Mouse (Mus musculus) gastrocnemius, postnatal 10 days (tissue): ENCODE measurements at regions not wholly inside any gene's neighbourhood (a gene's known extent, or its start where the extent isn't known, plus 50 kb on each side); places are given as distances from the start of the nearest gene placed in this dataset.

Source experiments
- DNase-seq: peaks from one replicate; pipeline ENCODE4 v3.0.0; 2021; ENCODE audit warnings: mixed read lengths

DNA sequence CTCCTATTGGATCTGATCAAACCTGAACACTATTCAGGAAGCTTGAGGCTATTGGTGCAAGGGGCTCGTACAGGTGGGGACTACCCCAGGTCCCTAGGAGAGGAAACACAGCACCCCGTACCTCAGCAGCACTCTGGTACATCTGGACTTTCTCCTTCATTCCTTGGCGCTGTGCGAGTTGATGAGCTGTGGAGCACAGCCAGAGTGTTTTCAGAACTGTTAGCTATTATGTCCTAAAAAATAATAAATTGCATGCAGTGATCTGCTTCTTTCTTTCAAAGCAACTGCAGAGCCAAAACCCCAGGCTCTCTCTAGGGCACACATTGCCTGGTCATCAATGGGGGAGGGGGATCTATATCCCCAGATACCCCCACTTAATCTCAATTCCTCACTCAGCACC, 122.6 kb downstream of the Gm12728 start:
- DNase-seq = peak; percentile 29

DNA sequence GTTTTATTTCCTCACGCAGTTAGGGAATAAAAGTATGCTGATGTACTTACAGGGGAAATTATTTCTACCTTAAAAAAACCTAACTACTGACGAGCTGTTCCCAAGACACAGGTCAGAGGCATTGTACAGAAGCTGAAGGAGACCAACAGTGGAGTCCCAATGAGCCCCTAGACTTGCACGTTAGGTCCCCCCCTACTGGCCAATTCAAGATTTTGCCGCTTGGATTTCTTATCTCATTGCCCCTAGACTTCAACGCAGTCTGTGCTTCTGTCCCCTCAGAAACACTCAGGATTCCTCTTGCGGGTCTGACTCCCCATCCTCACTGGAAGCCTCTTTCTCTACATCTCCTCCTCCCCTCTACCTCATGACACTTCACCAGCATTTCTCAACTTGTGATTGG, 125.3 kb downstream of the Gm12728 start:
- no peak for DNase-seq

DNA sequence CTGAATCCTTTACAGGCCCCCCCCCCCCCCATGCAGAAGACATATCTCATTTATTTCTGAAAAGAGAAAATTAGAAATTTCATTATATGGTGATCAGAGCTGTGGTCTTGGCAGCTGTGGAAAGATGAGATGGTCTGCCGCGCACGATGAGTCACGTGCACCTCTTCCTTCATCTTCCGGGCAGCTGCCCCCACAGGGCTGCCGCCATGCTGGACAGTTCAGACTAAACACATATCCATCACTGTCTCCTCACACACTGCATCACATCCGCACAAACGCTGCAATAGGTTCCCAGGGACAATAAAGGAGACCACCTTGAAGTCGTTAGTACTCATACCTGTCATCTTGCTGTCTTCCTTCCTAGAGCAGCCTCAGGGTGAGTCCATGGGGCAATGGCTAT, 126.6 kb downstream of the Gm12728 start:
- no peak for DNase-seq

DNA sequence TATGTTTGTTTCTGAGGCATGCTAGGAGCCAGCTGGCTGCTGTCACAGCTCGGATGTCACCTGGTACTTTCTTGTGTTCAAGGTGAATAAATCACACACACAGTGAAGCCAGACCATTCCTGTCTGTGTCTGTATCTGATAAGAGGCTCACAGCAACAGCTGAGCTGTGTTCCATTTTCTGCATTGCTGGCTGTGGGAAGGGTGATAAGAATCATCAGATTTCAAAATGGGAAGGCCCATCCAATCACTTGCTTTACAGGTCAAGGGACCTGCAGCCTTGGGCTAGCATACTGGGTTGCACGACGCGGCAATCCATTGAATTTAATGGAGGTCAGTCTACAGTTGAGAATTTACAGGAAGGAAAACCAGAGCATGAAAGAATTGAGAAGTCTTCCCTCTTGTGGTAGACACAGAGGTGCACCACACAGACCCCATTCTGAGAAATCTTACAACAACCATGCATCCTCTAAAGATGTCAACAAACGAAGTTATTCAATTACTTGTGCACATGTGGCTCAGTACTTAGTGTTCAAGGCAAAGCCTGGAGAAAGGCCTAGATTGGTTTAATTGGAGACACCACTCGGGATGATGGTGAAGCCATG, 135.2 kb downstream of the Gm12728 start:
- no peak for DNase-seq

DNA sequence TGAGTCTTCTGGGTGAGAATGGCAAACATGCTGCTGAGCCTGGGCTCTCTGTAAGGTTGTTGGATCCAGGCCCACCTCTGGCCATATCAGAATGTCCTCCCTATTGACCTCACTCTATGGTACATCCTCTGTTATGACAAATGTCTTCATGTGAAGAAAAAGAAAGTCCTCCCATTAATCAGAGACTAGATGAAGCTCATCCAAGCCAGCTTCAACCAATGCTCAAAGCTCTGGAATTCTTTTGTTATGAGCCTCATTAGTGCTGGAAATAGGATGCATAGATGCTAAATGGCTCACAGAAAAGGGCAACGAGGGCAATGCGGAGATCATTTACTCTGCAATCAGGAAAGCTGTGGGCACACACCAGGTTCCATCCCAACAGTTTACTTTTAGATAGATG, 135.8 kb downstream of the Gm12728 start:
- no peak for DNase-seq

DNA sequence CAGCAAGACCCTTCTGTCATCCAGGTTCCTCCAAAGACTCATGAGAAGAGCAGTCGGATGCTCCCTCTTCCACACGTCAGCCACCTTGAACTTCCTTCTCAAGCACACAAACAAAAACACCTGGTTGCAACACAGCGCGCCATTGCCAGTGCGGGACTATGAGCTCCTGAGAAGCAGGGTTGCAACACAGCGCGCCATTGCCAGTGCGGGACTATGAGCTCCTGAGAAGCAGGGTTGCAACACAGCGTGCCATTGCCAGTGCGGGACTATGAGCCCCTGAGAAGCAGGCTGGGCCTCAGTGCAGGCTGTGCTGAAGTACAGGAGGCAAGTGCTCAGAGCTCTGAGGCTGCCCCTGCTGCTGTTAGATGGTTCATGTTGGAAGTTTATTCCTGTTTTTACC, 140.0 kb downstream of the Gm12728 start:
- DNase-seq = no peak

DNA sequence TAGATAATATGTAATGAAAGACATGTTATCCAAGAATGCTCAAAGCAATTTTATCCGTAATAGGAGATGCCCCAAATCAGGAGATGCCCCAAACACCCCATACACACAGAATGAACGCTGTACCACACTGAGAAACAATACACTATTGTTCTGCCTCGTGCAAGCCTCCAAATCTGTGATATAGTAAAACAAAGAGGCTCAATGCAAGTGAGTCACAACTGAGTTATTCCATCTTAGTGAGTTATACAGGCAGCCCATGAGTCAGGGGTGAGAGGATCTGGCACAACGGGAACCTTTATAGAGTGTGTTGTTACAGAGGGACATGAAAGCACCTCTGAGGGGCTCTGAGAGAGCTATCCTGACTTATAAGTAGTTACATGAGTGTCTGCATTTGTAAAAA, 145.3 kb downstream of the Gm12728 start:
- no peak for DNase-seq

DNA sequence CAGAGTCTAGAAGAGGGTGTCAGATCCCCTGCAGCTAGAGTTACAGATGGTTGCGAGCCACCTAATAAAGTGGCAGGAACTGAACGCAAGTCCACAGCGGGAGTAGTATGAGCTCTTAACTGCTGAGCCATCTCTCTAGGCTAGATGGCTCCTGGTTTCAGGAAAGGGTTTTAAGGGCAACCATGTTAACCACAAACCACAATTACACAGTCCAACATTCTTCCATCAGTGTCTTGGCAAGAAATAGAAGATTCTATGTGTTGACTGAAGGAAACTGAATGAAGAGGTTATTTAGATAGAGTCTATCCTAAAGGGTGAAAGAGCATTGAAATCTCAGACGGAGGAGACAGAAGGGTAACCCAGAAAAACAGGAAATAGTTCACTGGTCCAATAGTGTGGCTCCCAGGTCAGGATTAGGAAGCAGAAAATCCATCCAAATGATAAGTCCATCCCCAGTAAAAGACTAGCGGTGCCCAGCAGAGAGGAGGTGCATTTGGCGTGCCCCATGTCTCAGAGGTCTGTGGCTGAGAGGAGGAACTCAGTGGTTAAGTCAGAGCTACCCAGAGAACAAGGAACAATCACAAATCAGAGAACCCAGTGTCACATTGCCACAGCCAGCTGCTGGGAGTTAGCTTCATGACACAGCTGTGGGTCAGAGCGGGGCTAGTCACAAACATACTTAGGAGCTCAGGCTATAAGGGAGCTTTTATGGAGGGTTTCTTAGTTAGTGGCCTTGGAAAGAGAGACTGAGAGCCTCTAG, 147.3 kb downstream of the Gm12728 start:
- no peak for DNase-seq

DNA sequence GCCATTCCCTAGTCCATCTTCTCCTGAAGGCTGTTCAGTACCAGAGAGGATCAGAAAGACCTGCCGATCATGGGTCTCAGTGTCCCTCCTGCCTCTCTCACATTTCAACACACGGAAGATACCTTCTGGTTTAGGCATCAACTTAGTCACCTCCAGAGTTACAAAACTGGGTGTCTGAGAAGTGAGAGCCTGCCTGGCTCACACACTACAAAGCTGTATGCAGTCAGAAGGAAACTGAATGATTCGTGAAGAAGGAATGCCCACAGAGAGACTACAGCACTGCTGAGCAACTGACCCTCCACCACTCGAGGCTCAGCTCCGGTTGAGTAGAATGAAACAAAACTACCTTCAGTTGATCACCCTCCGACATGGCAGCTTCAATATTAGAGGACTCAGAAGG, 147.9 kb downstream of the Gm12728 start:
- DNase-seq = no peak

DNA sequence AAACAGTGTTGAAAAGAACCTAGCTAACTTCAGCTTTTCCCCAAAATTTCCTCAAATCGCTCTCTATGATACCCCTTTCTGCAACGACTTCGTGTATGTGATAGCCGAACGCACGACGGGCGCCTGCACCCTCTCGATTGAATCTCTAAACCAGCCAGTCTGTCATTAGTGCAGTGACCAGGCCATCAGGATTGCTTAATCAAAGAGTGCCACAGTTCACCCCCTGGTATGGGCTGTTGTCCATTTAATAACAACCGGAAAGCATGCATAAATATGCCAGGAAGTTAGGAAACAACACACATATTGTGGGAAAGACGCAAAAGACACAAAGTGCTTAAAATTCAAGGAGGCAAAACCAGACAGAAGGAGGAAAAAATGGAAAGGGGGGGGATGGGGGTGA, 149.2 kb downstream of the Gm12728 start:
- DNase-seq = no peak

DNA sequence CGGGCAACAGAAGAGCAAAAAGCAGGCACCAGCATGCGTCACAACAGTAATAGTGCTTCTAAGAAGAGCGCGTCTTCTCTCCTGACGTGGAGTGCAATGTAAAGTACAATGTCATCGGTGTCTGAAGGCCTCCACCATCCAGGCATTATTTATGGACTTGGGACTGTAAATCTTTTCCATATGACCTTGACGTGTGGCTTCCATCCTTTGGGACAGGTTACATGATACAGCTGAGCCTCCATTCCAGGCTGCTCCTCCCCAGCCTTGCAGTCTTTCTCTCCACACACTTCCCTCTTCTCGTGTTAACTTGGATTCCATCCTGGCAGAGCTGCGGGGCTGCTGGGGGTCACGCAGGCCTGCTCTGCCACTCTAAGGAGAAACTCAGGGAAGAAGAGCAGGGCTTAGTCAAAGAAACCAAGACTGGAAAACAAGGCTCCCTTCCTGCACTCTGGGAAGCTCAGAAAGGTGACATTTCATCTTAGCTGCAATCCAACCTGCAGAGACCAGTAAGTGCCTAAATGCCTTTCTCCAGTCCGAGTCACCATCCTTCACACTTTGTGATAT, 150.0 kb downstream of the Gm12728 start:
- no peak for DNase-seq

DNA sequence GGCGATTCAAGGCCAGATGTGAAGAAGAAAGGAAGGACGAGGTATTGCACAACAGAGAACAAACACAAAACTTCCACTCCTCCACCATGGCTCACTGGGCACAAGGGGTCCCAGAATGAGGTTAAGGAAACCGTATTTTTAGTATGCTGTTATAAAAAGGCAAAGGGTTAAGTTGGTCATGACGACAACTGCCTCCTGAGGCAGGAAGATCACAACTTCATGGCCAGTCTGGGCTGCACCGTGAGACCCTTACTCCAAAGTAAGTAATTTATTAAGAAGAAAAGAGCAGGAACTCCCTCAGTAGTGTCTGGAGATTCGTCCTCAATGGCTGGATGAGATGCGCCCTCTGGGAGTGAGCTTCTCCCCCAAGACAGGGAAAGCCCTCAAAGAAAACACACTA, 151.2 kb downstream of the Gm12728 start:
- DNase-seq = no peak

DNA sequence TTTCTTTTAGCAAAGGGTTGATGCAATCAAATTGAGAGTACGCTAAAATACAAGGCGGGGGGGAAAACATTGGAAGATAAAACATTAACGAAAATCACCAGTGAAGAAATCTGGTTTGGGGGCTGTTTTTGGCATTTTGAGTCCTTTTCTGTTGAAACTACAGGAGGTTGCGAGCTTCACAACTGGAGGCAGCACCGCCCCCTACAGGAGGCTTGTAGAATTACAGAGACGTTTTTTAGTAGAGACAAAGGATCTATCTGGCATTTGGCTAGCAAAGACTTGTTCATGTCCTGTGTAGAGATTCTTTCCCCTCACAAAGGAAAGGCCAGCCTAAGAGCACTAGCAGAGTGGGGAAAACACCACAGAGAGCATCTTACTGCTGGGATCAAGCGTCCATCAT, 152.1 kb downstream of the Gm12728 start:
- peak; percentile 72 for DNase-seq

DNA sequence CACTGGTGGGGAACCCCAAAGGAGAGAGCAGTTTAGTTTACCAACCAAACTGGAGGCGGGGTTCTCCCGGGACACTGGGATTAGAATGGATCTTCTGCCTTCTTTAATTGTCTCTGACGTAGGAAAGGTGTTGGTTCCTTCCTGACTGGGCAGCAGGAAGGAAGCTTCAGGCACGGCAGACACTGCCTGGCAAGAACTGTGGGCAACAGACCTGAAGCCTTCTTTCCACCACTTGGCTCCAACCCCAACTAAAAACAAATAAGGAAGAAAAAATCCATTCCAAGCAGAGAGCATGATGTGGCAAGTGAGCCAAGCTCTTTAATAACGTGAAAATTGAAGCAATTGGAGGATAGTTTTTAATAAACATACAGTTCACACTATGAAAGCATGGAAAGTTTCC, 155.3 kb downstream of the Gm12728 start:
- DNase-seq = no peak

DNA sequence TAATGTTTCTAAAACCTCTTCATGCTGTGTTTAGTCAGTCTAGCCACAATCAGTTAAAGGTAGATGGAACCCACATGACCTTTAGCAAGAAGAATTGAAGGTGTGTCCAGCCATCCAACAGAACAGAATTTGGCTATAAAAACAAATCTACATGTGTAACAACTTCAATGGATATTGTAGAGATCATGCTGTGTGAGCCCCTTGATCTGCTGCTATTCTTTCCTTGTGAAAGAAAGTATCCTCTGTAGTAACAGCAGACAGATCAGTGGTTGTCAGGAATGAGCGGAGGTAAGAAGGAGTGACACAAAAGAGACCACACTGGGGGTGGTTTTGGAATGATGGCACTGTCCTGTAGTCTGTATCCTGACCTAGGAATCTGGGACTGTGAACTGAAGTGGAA, 156.3 kb downstream of the Gm12728 start:
- DNase-seq = no peak

DNA sequence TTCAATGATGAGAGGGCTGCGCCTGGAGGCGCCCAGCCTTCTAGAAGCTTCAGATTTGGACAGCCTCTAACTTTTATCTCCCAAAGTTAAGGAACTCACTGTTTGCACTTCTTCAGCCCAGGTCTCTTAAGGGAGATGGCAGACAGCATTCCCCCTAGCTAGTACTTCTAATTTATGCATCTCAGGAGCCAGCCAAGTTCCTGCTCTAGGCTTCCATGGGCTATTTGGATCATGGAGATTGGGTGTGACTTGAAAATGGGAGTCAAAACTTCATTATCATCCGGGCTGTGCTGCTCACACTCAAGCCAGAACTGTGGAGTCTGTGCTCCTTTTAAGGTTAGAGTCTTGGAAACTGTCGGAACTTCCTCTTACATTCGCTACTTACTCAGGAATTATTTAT, 158.7 kb downstream of the Gm12728 start:
- no peak for DNase-seq

DNA sequence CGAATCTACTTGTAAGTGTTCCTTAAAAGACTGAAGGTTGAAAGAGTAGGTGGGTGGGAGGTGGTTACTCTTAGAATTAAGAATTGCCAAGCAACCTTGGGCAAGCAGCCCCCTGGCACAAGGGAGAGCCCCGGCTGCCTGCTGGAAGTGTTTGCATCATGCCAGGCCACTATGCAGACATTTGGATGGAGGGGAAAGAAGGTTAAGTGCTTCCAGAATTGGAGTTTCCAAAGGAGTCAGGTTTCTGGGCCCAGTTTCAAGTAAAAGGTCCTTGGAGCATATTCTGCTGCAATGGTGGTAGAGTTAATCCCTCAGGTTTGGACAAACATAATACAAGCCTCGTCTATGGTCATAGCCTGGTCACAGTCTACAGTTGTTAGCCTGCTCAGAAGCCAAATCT, 162.7 kb downstream of the Gm12728 start:
- no peak for DNase-seq

DNA sequence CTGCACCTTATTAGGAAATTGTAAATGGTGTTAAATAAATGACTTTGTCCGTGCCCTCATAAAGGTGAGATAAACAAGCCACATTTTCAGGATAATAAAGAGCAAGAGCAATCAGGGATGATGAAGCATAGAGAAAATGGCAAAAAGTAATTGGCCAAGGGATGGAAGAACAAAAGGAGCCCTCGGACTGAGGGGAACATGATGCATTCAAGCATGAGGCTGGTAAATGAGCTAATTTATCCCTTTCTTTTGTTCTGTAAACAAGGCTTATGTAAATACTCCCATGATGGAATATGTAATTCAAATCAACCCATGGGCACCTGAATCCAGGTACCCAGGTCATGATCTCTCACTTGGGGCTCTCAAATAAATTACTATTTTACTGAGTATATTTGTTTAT, 166.8 kb downstream of the Gm12728 start:
- DNase-seq = no peak

DNA sequence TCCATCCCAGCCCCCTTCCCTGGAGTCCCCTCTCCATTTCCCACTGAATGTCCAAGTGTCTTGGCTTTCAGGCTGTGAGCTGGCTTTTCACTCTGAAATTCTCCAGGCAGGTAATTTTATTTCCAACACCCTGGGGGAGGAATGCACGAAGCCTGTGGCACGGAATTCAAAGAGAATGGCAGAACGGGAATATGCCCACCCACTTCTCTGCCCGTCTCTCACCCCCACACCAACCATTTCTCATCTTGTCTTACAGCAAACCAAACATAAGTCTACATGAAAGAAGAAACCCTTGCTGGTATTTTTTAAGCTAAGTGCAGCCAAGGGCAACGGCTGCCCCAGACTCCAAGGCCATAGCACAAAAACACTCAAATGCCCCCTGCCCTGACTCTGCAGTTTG, 168.7 kb downstream of the Gm12728 start:
- no peak for DNase-seq

DNA sequence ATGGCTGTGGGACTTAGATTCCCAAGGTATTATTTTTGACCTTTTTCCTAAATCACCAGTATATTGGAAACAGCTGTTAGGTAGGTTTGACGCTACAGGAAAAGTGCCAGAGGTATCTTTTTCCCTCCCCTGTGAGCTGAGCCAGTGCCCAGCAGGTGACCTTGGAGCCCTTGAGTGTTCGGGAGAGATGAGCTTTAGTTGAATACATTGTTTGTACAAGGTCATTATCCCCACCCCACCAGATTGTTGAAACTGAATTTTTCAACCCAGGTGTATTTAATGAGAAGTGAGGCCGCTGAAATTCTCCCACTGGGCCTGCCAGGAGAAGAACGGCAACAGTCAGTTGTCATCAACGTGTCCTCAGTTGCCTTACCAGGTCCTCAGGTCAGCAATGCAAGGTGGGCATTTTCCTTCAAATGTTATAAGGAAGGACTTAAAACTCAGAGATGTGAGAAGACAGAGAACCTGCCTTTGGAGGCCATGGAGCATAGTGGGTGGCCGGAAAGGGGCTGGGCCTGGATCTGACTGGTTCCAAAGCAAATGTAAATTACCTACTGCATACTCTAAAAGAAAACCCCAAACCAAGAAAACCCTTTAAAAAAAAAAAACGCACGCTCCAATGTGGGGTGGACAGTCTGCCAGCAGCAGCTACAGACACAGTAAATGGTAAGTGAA, 172.2 kb downstream of the Gm12728 start:
- DNase-seq = no peak

DNA sequence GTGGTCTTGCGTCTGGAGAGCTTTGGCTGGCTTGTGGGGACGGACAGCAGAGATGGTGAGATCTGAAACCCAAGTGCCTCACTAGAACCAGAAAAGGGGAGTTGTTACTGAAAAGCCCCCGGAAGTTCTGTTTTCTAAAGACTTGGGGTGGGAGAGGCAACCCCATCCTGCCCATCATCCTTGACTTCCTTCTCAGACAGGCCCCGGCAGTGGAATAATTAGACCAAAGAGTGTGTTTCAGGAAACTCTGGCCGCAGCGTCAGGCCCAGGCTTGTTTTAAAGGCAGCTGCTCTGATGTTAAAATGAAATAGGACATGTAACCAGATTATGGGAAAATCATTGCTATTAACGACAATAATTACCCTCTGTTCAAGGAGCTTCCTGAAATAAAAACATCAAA, 172.9 kb downstream of the Gm12728 start:
- DNase-seq = no peak

DNA sequence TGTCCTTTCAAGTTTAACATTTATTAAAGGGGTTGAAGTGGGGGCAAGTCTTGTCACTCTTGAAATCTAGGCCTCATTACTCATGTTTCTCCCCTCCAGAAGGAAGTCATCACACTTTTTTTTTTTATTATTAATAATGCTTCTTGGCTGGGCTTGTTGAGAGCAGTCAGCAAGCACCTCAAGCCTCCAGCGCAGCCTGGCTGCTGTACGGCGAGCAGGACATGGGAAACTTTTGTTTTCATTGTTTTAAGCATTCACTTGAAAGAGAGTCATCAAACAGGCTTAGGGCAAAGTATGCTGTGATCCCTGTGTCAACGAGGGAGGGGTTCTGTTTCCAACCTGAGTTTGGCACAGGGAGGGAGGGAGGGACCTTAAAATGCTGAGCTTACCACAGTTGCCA, 178.7 kb downstream of the Gm12728 start:
- no peak for DNase-seq

DNA sequence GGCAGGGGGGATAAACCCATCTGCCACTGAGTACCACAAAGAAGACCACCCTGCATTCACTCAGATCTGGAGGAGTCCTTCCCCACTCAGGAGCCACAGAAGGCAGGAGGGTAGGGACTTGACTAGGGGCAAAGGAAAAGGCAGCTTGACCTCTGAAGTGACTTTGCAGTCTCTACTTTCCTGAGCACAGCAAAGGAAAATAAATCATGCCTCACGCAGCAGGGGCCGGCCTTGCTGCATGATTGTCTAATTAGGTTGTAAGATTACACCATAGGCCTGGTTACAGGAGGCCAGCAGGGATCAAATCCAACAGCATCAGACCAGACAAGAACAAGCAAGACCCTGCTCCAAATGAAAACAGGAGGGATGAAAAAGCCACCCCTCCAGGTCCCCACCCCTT, 180.0 kb downstream of the Gm12728 start:
- DNase-seq = no peak

DNA sequence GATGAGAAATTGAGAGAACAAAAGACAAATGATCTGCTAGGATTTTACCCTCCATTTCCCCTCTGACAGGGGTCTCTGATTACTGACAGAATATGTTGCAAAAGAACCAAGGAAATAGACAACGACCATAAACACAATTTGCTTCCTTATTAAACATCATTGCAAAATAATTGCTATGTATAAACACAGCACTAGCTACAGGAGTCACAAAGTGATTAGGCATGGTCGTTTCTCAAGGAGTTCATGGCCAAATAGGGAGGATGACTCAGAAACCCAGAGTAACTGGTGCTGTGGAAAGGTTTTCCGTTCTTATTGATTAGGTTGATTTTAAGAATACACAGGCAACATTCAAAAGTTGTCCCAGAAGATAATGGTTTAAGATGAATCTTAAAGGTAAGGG, 180.4 kb downstream of the Gm12728 start:
- DNase-seq = no peak
